Comparison of ENCODE assay signal across 25 mouse cellular contexts in genomic region chr5:29778029-29778428, GRCm38 (mm10). TPM values are rescaled to one million over a fixed set of nuclear protein-coding genes. Genes with fewer than 3 reads are reported as not detected.
"Had no signal": no experiment of that assay in that cellular context is flagged by ENCODE, and none has a peak within 500 bp of the region (broad histone marks: within the 10 kb centered on the region; RNA-seq: fewer than 3 reads in every experiment).

No protein-coding gene starts in this region.

- DNase-seq: lung, adult 18-20 months; lung, embryonic 14.5 days; lung, postnatal 10 days; lung, postnatal 4 days; retina, postnatal 1 day; right cerebral cortex, postnatal 25 days; right cerebral cortex, postnatal 4 days; spleen, adult 18-20 months; thymus, adult 2 months; thymus, postnatal 25 days; thymus, postnatal 4 days had no signal

- ATAC-seq: midbrain, embryonic 13.5 days; midbrain, embryonic 16.5 days had no signal

- H3K4me1 ChIP-seq: midbrain, embryonic 10.5 days; midbrain, embryonic 13.5 days; neural tube, embryonic 13.5 days had no signal

- H3K9me3 ChIP-seq: midbrain, embryonic 10.5 days; midbrain, embryonic 13.5 days; neural tube, embryonic 13.5 days; neural tube, embryonic 15.5 days had no signal

- H3K4me3 ChIP-seq: midbrain, embryonic 10.5 days; midbrain, embryonic 13.5 days; myocyte; neural tube, embryonic 13.5 days; neural tube, embryonic 15.5 days had no signal

- H3K27ac ChIP-seq: midbrain, embryonic 10.5 days; midbrain, embryonic 13.5 days; neural tube, embryonic 13.5 days; neural tube, embryonic 15.5 days had no signal

- H3K27me3 ChIP-seq: midbrain, embryonic 13.5 days; neural tube, embryonic 13.5 days; neural tube, embryonic 15.5 days had no signal

RNA-seq across cellular contexts. Expression of gene Gm5129, which starts 42.3 kb away (rescaled TPM):
- total RNA-seq: megakaryocyte-erythroid progenitor cell, adult 5-6 weeks had no signal
- polyA plus RNA-seq: liver, embryonic 16.5 days; lung, embryonic 14.5 days; lung, embryonic 16.5 days; midbrain, embryonic 10.5 days; midbrain, embryonic 13.5 days; midbrain, embryonic 16.5 days; neural tube, embryonic 11.5 days; neural tube, embryonic 13.5 days; neural tube, embryonic 15.5 days; small intestine, adult 2 months; stomach, embryonic 14.5 days; stomach, embryonic 16.5 days; urinary bladder, adult 2 months had no signal
